ENCODE assay signal across 22 mouse cellular contexts in genomic region chr10:42593201-42593600, GRCm38 (mm10). TPM values are rescaled to one million over a fixed set of nuclear protein-coding genes. Genes with fewer than 3 reads are reported as not detected.
DNase-seq lines count a peak whose midpoint lies in the region; ATAC-seq lines count a peak whose summit lies in the region.
"Had no signal": no experiment of that assay in that cellular context is flagged by ENCODE, and none has a peak within 500 bp of the region (broad histone marks: within the 10 kb centered on the region; RNA-seq: fewer than 3 reads in every experiment).

No protein-coding gene starts in this region.

- peaks cover 75% of the 10 kb centered on the region for H3K4me1 ChIP-seq in forebrain, embryonic 10.5 days
- H3K4me1 ChIP-seq in forebrain, embryonic 16.5 days (replicated peaks; ENCODE audit: control insufficient read depth, insufficient read depth, low read length) = peaks cover 29% of the 10 kb centered on the region
- H3K4me1 ChIP-seq in midbrain, embryonic 11.5 days (ENCODE audit: control insufficient read depth, insufficient read depth, low read length) = peaks cover 38% of the 10 kb centered on the region
- peaks cover 32% of the 10 kb centered on the region for H3K4me1 ChIP-seq in midbrain, embryonic 13.5 days (replicated peaks)
- peaks cover 22% of the 10 kb centered on the region for H3K4me1 ChIP-seq in embryonic facial prominence, embryonic 10.5 days

- 17% methylated on average over 7 of the region's 7 CpGs for WGBS in forebrain, embryonic 10.5 days
- 54% methylated on average over 7 of the region's 7 CpGs for WGBS in forebrain, embryonic 16.5 days
- WGBS in midbrain, embryonic 11.5 days = 19% methylated on average over 7 of the region's 7 CpGs
- WGBS in midbrain, embryonic 13.5 days = 30% methylated on average over 7 of the region's 7 CpGs
- 11% methylated on average over 7 of the region's 7 CpGs for WGBS in embryonic facial prominence, embryonic 10.5 days

- H3K4me3 ChIP-seq in forebrain, embryonic 10.5 days = no peak overlapping the region
- no peak overlapping the region for H3K4me3 ChIP-seq in forebrain, embryonic 16.5 days (replicated peaks; ENCODE audit: low read length)
- H3K4me3 ChIP-seq in midbrain, embryonic 11.5 days (ENCODE audit: low read depth, low read length) = no peak overlapping the region
- no peak overlapping the region for H3K4me3 ChIP-seq in midbrain, embryonic 13.5 days (replicated peaks)
- H3K4me3 ChIP-seq in embryonic facial prominence, embryonic 10.5 days = no peak overlapping the region
- H3K4me3 ChIP-seq: embryonic facial prominence, embryonic 13.5 days; embryonic facial prominence, embryonic 15.5 days; erythroblast, embryonic 14.5 days; forebrain, embryonic 15.5 days had no signal

- peaks cover 89% of the 10 kb centered on the region for H3K27me3 ChIP-seq in forebrain, embryonic 10.5 days (ENCODE audit: poor library complexity, severe bottlenecking)
- H3K27me3 ChIP-seq in forebrain, embryonic 16.5 days (replicated peaks; ENCODE audit: control insufficient read depth, insufficient read depth, low read length) = peaks cover 10% of the 10 kb centered on the region
- peaks cover 65% of the 10 kb centered on the region for H3K27me3 ChIP-seq in midbrain, embryonic 11.5 days (ENCODE audit: control insufficient read depth, insufficient read depth, low read length)
- H3K27me3 ChIP-seq in midbrain, embryonic 13.5 days = peaks cover 86% of the 10 kb centered on the region
- H3K27me3 ChIP-seq in embryonic facial prominence, embryonic 10.5 days (replicated peaks; ENCODE audit: low read depth, poor library complexity, severe bottlenecking) = peaks cover 97% of the 10 kb centered on the region

- no peak for ATAC-seq in forebrain, embryonic 16.5 days
- ATAC-seq in midbrain, embryonic 11.5 days (ENCODE audit: low FRiP score) = no peak
- ATAC-seq in midbrain, embryonic 13.5 days = no peak
- ATAC-seq: activated CD4-positive, CD25-positive, alpha-beta regulatory T cell, adult 4 months; CD4-positive, CD25-positive, alpha-beta regulatory T cell, adult 4 months; Patski had no signal

- H3K36me3 ChIP-seq in forebrain, embryonic 10.5 days (replicated peaks) = peaks cover 4% of the 10 kb centered on the region; the same call in 1 of the 2 replicates
- no peaks in the 10 kb centered on the region for H3K36me3 ChIP-seq in forebrain, embryonic 16.5 days (ENCODE audit: control insufficient read depth, insufficient read depth)
- no peaks in the 10 kb centered on the region for H3K36me3 ChIP-seq in midbrain, embryonic 11.5 days (ENCODE audit: control insufficient read depth, insufficient read depth, low read length)
- no peaks in the 10 kb centered on the region for H3K36me3 ChIP-seq in midbrain, embryonic 13.5 days
- no peaks in the 10 kb centered on the region for H3K36me3 ChIP-seq in embryonic facial prominence, embryonic 10.5 days (replicated peaks)
- H3K36me3 ChIP-seq: embryonic facial prominence, embryonic 13.5 days; embryonic facial prominence, embryonic 15.5 days; forebrain, embryonic 15.5 days; G1E had no signal

- H3K27ac ChIP-seq in forebrain, embryonic 10.5 days = peak overlapping the region; percentile 90
- no peak overlapping the region for H3K27ac ChIP-seq in forebrain, embryonic 16.5 days (ENCODE audit: low read length)
- H3K27ac ChIP-seq in midbrain, embryonic 11.5 days (ENCODE audit: low read depth, low read length) = no peak overlapping the region
- H3K27ac ChIP-seq in midbrain, embryonic 13.5 days = no peak overlapping the region
- H3K27ac ChIP-seq in embryonic facial prominence, embryonic 10.5 days (replicated peaks) = no peak overlapping the region
- H3K27ac ChIP-seq: embryonic facial prominence, embryonic 13.5 days; embryonic facial prominence, embryonic 15.5 days; forebrain, embryonic 15.5 days had no signal

- no peak for DNase-seq in forebrain, embryonic 10.5 days (ENCODE audit: extremely low spot score, low spot score)
- peak; percentile 91 for DNase-seq in midbrain, embryonic 11.5 days (ENCODE audit: low spot score, missing footprints)
- peak; percentile 24 for DNase-seq in embryonic facial prominence, embryonic 10.5 days (ENCODE audit: low spot score)
- DNase-seq: adrenal gland, adult 8-10 months; adrenal gland, postnatal 14 days; adrenal gland, postnatal 36 days; B cell, adult 2 months; cerebellum, adult 11-12 months; cerebellum, adult 2 months; cerebellum, adult 9-10 months; cerebellum, postnatal 10 days; cerebellum, postnatal 25 days had no signal

- H3K4me2 ChIP-seq in forebrain, embryonic 16.5 days (ENCODE audit: low read length) = no peak overlapping the region
- no peak overlapping the region for H3K4me2 ChIP-seq in midbrain, embryonic 11.5 days
- no peak overlapping the region for H3K4me2 ChIP-seq in midbrain, embryonic 13.5 days (replicated peaks)
- H3K4me2 ChIP-seq: embryonic facial prominence, embryonic 13.5 days; embryonic facial prominence, embryonic 15.5 days had no signal

- H3K9ac ChIP-seq in forebrain, embryonic 16.5 days (replicated peaks; ENCODE audit: low read depth, low read length) = no peak overlapping the region
- no peak overlapping the region for H3K9ac ChIP-seq in midbrain, embryonic 11.5 days (ENCODE audit: low read length)
- no peak overlapping the region for H3K9ac ChIP-seq in midbrain, embryonic 13.5 days (replicated peaks)
- H3K9ac ChIP-seq: embryonic facial prominence, embryonic 13.5 days; embryonic facial prominence, embryonic 15.5 days; forebrain, embryonic 15.5 days had no signal

- no peaks in the 10 kb centered on the region; the same call in 1 of the 2 replicates for H3K9me3 ChIP-seq in forebrain, embryonic 10.5 days
- no peaks in the 10 kb centered on the region for H3K9me3 ChIP-seq in forebrain, embryonic 16.5 days (ENCODE audit: control insufficient read depth, low read length)
- no peaks in the 10 kb centered on the region for H3K9me3 ChIP-seq in midbrain, embryonic 11.5 days (ENCODE audit: control insufficient read depth, low read length)
- H3K9me3 ChIP-seq in midbrain, embryonic 13.5 days = 0 out of 2 replicates have a peak, but pooled peaks cover 2% of the 10 kb centered on the region
- no peaks in the 10 kb centered on the region for H3K9me3 ChIP-seq in embryonic facial prominence, embryonic 10.5 days
- H3K9me3 ChIP-seq: embryonic facial prominence, embryonic 13.5 days; embryonic facial prominence, embryonic 15.5 days; forebrain, embryonic 15.5 days; G1E had no signal

RNA-seq across cellular contexts. Expression of gene Ostm1, which starts 9.6 kb away (rescaled TPM):
- 44.2 and 44.7 TPM in 2 replicates for polyA plus RNA-seq in forebrain, embryonic 10.5 days (2016; fragmentation: Nextera tagmentation; extraction: Ambion mirVana)
- polyA plus RNA-seq in forebrain, embryonic 16.5 days (2015; fragmentation: Nextera tagmentation; extraction: Ambion mirVana) = 44.9 and 49.3 TPM in 2 replicates
- 28.5 and 29.2 TPM in 2 replicates for polyA plus RNA-seq in midbrain, embryonic 11.5 days (2014; fragmentation: Nextera tagmentation; extraction: Ambion mirVana)
- 35.6 and 37.4 TPM in 2 replicates for polyA plus RNA-seq in midbrain, embryonic 13.5 days (2015; fragmentation: Nextera tagmentation; extraction: Ambion mirVana)
- 15.4 and 15.7 TPM in 2 replicates for polyA plus RNA-seq in embryonic facial prominence, embryonic 10.5 days (2016; fragmentation: Nextera tagmentation; extraction: Ambion mirVana)

RNA-seq across cellular contexts. Expression of gene Nr2e1, which starts 9.8 kb away (rescaled TPM):
- polyA plus RNA-seq in forebrain, embryonic 10.5 days (2016; fragmentation: Nextera tagmentation; extraction: Ambion mirVana) = 80.9 and 87.7 TPM in 2 replicates
- polyA plus RNA-seq in forebrain, embryonic 16.5 days (2015; fragmentation: Nextera tagmentation; extraction: Ambion mirVana) = 31.2 and 33.8 TPM in 2 replicates
- 32.2 and 32.6 TPM in 2 replicates for polyA plus RNA-seq in midbrain, embryonic 11.5 days (2014; fragmentation: Nextera tagmentation; extraction: Ambion mirVana)
- 14.8 and 16.9 TPM in 2 replicates for polyA plus RNA-seq in midbrain, embryonic 13.5 days (2015; fragmentation: Nextera tagmentation; extraction: Ambion mirVana)
- polyA plus RNA-seq in embryonic facial prominence, embryonic 10.5 days (2016; fragmentation: Nextera tagmentation; extraction: Ambion mirVana) = 10.4 and 11.5 TPM in 2 replicates
- polyA plus RNA-seq: activated CD4-positive, CD25-positive, alpha-beta regulatory T cell, adult 4 months; CD4-positive, CD25-positive, alpha-beta regulatory T cell, adult 4 months; erythroblast, embryonic 14.5 days; G1E; Patski had no signal
